Mouse (Mus musculus): ENCODE measurements at regions not wholly inside any gene's neighbourhood (a gene's known extent, or its start where the extent isn't known, plus 50 kb on each side); places are given as distances from the start of the nearest gene placed in this dataset.
A peak's percentile ranks its signal among the peaks of the same experiment; 100 is the strongest.

DNA sequence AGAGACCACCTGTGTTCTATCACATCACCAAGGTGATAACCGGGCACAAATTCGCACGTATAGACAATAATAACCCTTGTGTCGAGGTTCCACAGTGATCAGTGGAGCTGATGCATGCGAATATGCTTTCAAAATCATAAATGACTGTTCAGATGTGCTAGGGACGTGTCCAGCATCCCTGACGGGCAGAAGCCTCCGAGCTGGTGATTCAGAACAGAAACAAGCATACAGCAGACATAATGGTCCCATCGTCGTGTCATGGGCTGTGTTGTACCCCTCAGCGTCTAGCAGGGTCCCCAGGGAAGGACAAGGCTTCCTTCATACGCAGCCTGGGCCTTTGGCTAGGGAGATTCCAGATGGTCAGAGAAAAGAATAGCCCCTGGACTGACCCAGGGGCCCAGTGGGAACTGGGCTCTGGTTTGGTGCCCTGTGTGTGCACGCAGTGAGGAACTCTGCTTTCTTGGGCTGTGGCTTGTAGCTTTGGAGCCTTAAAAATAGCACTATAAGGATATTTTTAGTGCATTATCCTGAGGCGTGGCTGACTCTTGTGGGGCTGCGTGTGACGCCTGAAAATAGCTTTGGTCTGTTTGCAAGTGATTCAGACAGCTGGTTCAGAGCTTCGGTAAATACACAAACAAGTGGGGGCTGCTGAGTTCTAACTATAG, 137.3 kb downstream of the Fam43a start:
- DNase-seq, result peak in 1 of 2 experiments; percentile 18

DNA sequence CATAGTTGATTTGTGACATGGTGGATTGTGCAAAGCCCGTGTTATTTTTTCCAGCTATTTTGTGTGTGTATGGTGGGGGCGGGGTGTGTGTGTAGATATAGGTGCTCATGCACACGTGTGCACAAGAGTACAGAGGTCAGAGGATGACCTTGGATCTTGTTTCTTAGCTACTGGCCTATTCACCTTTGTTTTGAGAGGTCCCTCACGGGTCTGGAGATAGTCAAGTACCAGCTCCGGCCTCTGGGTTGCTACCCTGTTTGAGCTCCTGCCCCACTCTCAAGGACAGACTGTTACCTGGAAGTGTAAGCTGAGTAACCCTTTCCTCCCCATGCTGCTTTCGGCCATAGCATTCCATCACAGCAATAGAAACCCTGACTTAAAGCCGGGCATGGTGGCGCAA, 138.0 kb downstream of the Fam43a start:
- DNase-seq, result no peak

DNA sequence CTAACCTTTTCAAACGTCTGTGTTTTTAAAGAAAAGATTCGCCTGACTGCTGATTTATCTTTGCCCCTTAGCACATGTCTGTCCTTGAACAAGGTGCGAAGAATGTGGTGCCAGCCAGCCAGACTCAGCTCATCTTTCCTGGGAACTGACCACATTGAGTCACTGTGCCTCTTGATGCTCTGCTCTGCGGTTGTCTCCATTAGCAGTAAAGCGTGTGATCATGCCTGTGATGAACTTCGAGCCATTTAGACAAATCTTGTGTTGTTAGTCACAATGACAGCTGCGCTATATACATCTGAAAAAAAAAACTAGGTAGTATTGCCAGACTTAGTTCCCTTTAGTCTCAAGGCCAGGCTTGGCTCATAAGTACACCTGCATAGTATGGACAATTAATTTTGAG, 140.1 kb downstream of the Fam43a start:
- no peak for DNase-seq

DNA sequence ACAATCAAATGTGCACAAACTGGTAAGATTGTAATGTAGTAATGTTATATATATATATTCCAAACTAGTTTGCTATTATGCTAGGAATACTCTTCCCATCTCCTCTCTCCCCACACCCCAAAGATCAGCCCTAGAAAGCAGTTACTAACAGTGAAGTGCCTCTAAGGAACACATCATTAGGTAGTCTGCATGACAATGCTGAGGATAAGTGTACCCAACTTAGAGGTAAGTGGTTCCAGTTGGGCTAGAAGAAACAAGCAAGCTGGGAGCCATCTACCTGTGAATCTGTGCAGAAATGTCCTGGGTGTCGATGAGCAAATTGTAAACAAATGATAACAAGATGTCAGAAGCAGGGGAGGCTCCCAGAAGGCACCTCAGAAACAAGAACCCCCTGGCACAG, 141.7 kb downstream of the Fam43a start:
- DNase-seq, result no peak

DNA sequence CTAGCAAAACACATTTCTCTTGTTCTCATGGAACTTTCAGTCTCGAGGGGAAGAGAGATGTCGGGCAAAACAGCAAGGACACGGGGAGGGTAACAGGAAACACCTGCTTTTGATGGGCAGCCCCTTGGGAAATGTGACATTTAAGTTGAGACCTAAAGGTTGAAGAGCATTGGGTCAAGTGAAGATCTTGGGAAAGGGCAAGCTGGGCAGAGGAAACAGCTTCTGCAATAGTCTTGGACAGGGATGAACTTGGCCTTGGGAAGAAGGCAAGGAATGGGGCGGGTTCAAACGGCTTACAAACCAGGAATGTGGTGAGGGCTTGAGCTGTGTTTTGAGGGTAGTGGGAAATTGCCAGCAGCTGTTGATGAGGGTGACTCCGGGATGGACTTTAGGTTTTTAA, 143.0 kb downstream of the Fam43a start:
- DNase-seq, result no peak

DNA sequence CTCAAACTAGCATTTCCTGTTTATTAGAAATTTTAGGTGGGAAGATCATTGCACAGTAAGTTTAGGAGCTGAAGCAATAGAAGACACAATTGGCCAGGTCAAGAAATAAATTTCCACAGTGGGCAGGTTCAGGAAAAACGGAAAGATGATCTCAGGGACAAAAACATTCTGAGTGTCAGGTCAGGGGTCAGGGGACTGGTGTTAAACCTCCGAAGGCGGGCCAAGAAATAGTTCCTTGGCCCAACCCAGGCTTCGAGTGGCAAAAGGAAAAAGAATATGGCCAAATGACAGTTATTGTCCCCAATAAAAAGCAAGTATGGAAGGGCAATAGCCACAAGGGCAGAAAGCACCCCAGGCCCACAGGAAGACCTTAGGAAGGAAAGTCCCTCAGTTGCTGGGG, 144.0 kb downstream of the Fam43a start:
- no peak for DNase-seq

DNA sequence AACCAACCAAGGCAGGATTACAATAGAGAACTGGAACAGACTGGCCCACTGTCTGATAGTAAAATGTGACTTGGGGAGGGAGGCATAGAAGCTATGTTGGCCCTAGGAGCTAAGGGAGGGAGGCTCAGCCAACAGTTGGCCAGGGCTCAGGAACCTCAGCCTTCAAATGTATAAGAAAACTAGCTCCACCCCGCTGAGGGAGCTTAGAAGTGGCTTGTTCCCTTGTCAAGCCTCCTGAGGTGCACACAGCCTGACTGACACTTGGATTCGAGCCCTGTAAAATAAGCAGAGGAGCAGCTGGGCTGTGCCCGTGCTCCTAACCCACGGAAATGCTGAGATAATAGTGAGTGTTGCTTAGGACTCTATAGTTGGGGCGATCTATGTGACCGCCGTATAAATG, 144.7 kb downstream of the Fam43a start:
- no peak for DNase-seq

DNA sequence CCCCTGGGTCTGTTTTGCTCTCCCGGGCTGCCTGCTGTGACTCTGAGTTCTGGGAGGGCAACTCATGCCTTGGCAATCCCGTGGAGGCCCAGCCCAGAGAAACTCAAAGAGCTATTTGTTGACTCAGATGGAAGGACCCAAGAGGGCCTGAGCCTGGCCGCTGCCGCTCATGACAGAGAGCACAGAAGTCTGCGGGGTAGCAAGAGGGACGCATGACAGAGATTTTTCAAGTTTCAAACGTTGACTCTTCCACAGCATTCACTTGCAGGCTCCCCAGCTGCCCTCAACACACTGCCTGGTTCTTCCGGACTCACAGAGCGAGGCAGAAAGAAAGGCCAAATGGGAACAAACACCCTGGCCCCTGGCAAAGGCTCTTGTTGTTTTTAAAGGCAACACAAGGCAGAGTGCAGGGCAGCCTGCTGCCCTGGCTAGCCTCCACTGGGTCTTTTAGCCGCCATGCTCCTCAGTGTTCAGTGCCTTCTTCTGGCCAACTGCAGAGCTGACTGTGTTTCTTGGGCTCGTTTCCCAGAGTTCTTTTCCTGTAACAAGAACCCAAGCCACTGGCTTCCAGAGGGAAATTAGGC, 146.2 kb downstream of the Fam43a start:
- peak; percentile 43 to 65 for DNase-seq

DNA sequence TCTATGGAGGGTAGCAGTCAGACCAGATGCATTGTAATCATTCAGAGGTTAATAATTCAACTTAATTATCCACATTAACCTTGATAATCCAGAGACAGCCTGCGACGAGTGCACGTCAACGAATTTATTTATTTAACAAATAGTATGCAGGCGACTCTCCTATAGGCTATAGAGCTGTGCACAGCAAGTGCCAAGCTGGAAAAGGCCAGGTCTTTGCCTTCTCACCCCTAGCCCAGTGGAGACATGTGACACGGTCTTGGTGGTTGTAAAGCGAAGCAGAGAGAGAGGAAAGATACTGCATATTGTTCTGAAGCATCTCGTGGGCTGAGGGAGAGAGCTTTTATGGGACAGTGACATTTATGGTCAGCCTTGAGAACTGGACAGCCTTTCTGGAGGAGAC, 146.7 kb downstream of the Fam43a start:
- peak; percentile 30 to 58 for DNase-seq

DNA sequence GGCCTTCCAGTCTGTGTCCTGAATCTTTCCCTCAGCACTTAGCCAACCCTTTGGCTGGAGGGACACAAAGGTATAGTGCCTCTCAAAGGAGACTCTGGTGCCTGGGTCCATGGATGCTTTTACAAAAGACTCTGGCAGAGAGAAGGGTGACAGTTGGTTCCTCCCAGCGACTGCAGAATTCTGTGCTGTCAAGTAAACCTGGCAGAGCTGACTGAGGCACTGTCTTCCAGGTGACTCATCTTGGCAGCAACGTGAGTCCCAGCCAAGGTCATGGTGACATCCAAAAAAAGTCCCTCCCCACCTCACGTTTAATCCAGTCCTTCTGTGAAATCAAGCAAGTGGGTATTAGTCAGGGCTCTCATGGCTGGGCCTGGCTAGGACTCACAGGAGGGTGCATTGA, 150.3 kb downstream of the Fam43a start:
- no peak for DNase-seq

DNA sequence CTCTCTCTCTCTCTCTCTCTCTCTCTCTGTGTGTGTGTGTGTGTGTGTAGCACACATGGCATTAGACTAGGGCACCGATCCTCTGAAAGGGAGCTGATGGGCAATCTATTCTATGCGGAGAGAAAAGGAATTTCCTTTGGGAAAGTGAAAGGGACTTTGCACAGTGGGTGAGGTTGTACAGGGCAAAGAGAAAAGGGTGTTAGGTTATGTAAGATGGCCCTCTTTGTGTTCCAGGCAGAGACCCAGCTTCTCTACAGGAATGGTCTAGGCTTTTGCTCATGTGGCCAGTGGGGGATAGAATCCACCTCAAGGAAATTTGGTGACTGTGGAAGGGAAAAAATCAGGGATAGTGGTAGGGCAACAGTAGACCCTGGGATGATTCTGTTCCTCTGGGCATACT, 156.2 kb downstream of the Fam43a start:
- DNase-seq, result no peak

DNA sequence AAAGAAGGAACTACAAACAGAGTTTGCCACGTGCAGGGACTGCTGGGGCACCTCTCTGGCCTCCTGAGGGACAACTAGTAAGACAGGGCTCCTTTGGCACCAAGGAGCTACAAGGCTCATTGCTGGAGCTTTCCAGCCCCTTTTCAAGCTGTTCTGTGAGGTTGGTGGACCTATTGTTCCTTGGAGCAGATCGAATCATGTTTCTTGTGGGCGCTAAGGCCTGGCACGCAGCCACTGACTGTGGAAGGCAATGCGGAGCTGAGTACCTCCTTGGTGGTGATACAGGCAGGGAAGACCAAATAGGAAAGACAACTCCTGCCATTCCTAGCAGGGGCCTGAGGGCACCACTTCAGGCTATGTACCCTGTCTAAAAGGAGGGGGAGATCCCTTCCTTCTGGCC, 157.2 kb downstream of the Fam43a start:
- DNase-seq, result no peak

DNA sequence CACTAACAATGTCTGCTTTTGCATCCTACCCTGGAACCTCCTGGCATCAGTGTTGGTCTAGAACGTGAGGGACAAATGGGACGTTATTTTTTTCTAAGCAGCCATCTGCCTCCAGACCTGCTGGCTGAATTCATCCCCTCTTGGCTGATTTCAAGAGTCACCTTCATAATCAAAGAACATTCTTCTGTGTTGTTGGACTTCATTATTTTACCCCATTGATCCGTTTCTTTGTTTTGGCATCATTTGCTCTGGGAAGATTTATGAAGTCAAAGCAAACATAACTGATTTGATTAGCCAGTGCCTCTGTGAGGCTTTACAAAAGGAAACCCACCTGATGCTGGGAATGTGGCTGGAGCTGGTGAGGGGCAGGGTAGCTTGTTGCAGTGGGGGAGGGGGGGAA, 158.0 kb downstream of the Fam43a start:
- DNase-seq, result no peak

DNA sequence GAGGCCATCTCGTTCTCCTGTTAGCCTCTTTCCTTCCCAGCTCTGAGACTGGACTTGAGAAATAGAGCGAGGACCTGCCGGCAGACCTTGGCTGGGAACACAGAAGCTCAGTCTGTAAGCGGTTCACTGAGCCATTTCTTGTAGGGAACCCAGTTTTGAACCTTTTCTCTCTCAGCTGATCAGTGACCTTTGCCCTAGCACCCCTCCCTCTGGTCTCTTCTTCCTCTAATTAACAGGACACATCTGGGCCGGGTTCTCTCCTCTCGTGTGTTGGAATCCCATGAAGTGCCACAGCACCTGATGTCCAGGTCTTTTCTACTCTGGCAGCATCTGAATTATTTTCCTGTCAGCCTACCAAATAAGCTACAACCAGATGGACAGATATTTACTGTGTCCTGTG, 158.5 kb downstream of the Fam43a start:
- no peak for DNase-seq

DNA sequence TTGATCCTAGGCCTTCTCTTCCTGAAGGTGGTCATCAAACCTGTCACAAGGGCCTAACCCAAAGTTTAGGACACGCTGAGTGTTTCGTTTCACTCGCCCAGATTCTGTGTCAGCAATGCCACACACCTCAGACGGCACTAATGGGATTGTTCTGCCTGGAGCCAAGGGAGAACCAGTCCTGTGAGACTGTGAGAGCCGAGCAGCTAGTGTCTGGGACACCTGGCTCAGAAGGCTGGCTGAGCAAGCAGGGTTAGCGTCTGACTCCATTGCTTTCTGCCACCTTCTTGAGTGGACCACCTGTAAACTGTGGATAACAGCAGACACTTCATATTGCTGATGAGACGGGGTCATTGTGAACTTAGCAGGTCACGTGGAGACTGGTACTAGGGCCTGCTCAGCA, 160.0 kb downstream of the Fam43a start:
- DNase-seq, result no peak

DNA sequence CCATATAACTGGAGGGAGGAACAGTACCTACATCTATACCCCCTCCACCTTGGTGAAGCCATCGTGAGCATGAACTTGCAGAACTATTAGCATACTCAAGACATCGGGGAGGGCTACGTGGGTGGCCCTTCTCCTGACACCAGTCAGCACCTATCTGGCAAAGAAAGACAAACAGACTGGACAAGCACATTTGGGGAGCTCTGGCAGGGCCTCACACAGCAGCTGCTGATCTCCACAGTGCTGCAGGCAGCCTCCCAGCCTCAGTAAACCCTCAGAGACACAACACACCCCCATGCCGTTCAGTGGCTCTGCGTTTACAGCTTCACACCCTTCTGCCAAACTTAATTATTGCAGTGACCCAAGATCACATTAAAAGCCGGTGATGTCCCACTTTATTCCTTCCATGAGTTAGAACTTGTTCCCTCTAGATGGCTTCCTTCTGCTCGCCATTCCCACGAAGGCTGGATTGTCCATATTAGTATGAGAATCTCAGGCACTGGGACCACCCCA, 161.7 kb downstream of the Fam43a start:
- peak; percentile 25 to 44 for DNase-seq

DNA sequence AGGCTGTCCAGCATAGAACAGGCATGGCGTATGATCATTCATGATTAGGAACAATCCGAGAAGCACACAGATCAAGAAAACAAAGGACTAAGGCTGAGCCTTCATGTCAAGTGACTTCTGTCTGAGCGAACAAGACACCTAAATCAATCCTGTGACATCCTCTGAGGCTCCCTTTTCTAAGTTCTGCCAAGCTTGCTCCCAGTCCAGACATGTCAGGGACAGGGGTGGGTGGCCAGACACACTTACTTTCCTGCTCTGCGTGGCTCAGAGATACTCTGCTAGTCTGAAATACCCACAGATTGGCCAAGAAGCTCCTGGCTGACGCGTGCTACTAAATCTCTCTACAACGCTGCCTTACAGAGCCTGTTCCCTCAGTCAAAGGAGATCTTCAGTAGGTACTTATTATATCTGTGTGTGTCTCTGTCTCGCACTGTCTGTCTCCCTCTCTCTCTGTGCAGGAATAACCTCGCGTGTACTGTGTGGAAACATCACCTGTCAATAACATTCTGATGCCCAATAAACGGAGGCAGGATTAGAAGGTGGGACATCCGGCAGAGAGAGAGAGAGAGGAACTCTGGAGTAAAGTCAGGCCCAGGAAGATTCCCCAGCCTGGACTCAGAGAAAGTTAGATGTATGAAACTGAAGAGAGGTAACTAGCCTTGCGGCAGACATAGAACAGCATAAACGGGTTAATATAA, 163.5 kb downstream of the Fam43a start:
- DNase-seq, result no peak

DNA sequence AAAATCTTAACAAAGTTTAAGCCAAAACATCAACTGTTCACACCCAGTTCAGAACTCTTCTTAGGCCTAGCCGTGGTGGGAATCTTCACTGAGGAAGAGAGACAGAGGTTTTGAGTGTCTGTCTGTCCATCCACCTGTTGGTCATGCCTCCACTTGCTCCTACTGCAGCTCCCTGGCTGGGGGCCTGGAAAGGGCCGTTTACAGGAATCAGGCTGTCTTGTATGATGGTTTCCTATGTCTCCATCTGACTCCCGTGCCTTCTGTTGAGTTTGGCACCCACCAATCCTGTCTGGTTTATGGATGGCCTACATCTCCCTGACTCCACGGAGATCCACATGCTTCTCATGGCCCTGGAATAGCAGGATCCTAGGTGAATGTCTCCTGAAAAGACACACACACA, 166.1 kb downstream of the Fam43a start:
- DNase-seq, result no peak

DNA sequence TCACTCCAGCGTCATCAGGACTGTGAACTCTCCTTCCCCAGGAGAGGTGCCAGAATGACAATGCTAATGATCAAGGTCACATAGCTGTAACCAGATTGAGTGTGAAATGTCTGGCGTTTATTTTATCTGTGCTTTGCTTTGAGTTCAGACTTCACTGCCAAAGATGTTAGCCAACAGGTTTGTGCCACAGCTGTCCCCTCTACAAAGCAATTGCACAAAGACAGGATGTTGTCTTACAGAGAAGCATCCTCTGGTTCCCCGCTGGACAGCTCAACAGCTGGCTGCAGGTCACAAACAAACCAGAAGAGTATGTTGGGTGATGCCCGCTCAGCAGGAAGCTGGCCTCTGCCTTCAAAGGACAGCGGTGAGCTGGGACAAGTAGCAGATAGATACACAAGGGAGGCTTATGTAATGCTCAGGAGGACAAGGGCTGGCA, 169.5 kb downstream of the Fam43a start:
- peak; percentile 26 to 48 for DNase-seq

DNA sequence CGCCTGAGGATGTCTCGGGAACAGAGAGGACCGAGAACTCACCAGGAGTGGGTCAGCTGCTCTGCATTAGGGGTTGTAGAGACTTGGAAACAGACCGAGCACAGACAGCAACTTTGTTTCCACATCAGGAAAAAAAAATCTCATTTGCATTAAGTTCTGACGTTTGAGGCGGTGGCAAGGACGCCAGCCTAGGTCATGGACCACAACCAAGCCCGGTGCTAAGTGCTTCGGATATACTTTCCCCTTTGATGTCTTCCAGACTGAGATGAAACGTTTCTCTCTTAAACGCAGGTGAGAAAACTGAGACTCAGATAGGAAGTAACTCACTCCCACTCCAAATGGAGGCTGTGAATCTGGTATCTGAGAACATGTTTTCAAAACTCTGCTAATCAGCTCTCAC, 169.9 kb downstream of the Fam43a start:
- no peak for DNase-seq

DNA sequence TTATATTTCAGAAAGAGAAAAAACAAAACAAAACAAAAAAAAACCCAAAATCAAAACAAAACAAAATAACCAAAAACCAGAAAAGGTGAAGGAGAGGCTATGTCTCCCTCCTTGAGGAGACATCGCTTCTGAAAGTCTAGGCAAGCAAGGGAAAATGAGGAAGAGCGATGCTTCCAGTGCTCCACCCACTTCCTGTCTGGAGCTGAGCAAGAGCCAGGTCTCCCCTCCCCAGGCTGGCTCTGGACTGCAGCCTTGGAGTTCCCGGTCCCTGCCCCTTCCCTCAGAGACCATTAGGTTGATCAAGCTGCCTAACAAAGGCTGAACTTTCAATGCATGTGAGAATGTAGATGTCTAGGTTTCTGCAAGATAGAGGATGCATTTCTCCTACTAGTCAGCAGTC, 173.3 kb downstream of the Fam43a start:
- DNase-seq, result peak; percentile 45 to 61

DNA sequence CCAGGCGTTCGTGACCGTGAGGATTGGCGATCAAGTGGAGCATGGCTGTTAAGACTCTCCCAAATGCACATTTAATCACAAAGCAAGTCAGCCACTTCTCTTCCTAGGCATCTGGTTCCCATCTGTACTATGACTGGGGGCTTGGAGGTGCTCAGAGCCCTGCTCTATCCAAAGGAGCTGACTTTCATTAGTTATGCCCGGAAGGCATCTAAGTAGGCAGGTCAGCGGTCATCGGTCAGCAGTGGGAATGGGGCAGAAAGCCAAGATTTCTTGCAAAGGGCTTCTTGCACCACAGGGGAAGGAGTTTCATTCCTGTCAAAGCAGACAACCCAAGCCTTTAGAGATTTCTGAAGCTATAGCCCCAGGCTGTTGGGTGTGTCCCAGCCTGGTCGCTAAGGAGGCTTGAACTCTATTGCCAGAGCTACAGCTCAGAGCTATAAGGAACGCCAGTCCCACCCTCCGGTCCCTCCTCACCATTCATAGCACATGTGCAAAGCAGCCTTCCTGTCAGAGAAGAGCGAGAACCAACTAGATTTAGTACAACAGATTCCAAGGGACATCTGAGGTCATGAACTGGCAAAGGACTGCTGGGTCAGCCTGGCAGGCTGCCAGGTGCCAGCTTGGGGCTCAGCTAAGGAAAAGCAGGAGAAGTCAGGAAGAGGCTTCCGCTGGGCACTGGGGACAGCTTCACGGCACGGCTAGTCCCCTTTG, 175.6 kb downstream of the Fam43a start:
- DNase-seq, result peak; percentile 58 to 71

All from kidney, postnatal 4 days (tissue).